Mouse (Mus musculus): ENCODE measurements around the gene Sox15.

Gene Sox15

DNA sequence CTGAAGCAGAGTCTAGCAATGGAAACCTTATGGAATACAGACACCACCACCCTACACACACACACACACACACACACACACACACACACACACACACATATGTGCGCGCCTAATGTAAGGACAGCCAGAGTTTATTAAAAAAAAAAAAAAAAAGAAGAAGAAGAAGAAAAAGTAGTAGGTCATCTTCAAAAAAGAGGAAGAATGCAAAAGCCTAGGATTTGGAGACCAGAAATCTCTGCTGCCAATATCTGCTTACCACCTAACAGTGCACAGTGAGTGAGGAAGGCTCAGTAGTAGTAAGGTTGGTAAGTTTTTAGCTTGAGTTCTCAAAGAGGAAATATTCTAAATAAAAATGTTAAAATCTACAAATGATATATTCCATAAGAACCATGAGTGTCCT lies 24.0 kb downstream of the Sox15 start:
- no peak for DNase-seq (ENCODE audit: low read depth, low spot score)

- no peak for DNase-seq (ENCODE audit: low read depth, low spot score)
Measured at GRCm38 (mm10) chr11:69680136-69680855, 25.2 kb downstream of the Sox15 start.

GRCm38 (mm10) chr11:69681314-69682208 lies 26.4 kb downstream of the Sox15 start, which contains the start of gene Senp3:
Gene Senp3 (minus strand): TSS chr11:69682084.
- peak; percentile 99 for DNase-seq (ENCODE audit: low read depth, low spot score)

- no peak for DNase-seq (ENCODE audit: low read depth, low spot score)
Measured at GRCm38 (mm10) chr11:69682209-69682839, 27.2 kb downstream of the Sox15 start.

- DNase-seq (ENCODE audit: low read depth, low spot score), result peak; percentile 87
Measured at GRCm38 (mm10) chr11:69682840-69683533, 27.9 kb downstream of the Sox15 start.

DNA sequence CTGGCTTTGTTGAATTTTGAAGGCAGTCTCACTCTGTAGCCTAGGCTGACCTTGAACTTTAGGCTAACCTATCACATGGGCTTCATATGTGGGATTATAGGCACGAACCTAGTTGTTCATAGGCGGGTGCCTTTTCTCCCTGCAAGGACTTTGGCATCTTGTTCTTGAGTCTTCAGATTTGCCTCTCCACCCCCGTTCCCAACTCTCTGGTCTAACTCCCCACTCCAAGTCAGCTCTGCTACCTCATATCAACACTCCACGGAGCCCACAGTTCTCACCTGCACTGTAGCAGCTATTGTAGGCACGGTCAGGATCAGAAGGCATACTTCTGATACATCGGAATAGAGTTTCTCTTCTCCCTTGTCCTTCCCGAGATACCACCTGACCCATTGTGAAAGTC lies 28.5 kb downstream of the Sox15 start:
- DNase-seq (ENCODE audit: low read depth, low spot score), result no peak

GRCm38 (mm10) chr11:69684128-69684745 lies 29.1 kb downstream of the Sox15 start:
- no peak for DNase-seq (ENCODE audit: low read depth, low spot score)

GRCm38 (mm10) chr11:69684936-69685335 lies 29.8 kb downstream of the Sox15 start:
- DNase-seq (ENCODE audit: low read depth, low spot score), result no peak

DNA sequence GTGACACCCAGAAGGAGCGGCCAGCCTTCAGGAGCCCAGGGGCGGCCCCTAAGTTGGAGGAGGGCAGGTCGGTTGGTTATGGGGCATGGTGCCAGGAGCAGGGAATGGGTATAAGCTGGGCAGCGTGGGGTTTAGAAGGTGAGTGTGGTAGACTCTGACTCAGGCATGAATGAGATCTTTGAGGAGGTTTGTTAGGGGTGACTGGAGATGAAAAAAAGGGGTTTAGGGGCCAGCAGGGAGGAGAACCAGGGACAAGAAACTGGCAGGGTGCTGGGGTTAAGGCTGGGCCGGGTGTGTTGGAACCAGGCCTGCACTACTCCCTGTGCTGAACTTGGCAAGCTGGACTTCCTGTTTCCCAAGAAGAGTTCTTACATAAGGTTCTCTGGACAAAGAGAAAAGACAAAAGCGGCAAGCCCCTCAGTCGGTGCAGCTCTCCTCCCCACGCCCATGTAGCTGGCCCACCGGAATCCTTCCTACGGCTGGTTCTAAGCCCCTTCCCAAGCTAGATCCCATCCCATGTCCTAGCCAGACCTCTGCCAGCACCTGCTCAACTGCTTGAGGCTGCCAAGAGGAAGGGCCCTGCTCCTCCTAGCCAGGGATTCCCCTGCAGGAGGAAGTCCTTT lies 30.5 kb downstream of the Sox15 start, which contains the start of gene Tnfsf13:
Gene Tnfsf13, minus strand, starts transcription at position 259 of the 623 bp plus-strand sequence.
- DNase-seq (ENCODE audit: low read depth, low spot score), result no peak

- DNase-seq (ENCODE audit: low read depth, low spot score), result no peak
Measured at GRCm38 (mm10) chr11:69686377-69686776, 31.3 kb downstream of the Sox15 start.

GRCm38 (mm10) chr11:69687061-69687460 lies 31.9 kb downstream of the Sox15 start:
- DNase-seq (ENCODE audit: low read depth, low spot score), result no peak

GRCm38 (mm10) chr11:69689891-69690290 lies 34.8 kb downstream of the Sox15 start:
- DNase-seq (ENCODE audit: low read depth, low spot score), result no peak

- no peak for DNase-seq (ENCODE audit: low read depth, low spot score)
Measured at GRCm38 (mm10) chr11:69692196-69692811, 37.2 kb downstream of the Sox15 start.

- DNase-seq (ENCODE audit: low read depth, low spot score), result no peak
Measured at GRCm38 (mm10) chr11:69692863-69693262, 37.7 kb downstream of the Sox15 start.

DNA sequence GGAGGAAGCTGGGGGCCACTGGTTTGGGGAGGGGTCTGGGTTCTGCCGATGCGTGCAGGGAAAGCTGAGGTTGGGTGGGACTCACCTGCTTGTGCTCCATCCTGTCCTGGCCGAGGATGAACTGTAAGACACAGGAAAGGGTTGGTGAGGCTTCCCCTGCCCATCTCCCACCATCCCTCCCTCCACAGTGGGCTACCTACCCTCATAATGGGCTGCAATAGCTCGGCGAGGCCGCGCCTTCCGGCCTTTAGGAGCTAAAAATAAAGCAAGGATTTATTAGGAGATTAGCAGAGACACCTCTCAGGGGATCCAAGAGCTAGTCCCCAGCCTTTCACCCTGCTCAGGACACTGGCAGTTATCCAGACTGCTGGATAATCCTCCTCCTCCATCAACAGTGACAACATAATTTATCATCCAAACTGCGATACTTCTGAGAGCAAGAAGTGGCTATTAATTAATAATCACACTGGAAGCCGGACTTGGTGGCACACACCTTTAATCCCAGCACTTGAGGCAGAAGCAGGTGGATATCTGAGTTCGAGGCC lies 38.4 kb downstream of the Sox15 start:
- DNase-seq (ENCODE audit: low read depth, low spot score), result no peak

- DNase-seq (ENCODE audit: low read depth, low spot score), result no peak
Measured at GRCm38 (mm10) chr11:69695046-69695360, 39.9 kb downstream of the Sox15 start.

GRCm38 (mm10) chr11:69695361-69696181 lies 40.5 kb downstream of the Sox15 start, which contains the start of the genes Tnfsf12 and Tnfsfm13:
Gene Tnfsf12 (minus strand): TSS chr11:69695849.
Gene Tnfsfm13 (minus strand): TSS chr11:69696098.
- DNase-seq (ENCODE audit: low read depth, low spot score), result no peak

DNA sequence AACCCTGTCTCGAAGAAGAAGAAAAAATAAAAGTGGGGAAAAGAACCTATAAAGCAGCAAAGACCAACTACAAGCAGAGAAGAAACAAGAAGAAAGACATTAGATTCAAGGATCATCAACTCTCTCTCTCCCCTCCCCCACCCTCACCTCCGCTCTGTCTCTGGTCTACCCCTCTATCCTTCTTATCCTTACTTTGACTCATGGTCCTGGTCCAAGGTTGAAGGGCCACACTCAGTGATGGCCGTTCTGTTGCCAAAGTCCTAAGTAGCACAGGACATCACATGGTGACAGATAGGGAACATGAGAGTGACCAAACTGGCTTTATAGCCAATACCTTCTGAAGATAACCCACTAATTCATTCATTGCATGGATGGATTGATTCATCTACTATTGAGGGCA lies 42.3 kb downstream of the Sox15 start:
- no peak for DNase-seq (ENCODE audit: low read depth, low spot score)

DNA sequence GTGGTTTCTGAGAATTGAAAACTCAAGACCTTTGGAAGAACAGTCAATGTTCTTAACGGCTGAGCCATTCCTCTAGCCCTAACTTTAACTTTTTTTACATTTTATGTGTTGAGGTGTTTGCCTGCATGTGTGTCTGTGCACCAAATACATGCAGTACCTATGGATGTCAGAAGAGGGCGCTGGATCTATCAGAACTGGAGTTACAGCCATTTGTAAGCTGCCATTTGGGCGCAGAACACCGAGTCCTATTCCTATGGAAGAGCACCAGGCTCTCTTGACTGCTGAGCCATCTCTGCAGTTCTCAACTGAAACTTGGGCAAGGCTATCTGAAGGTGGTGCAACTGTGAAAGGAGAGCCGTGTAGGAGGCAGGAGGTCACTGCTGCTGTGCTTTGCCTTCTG lies 43.5 kb downstream of the Sox15 start:
- DNase-seq (ENCODE audit: low read depth, low spot score), result no peak
